Comparison of ENCODE assay signal across 8 mouse cellular contexts in genomic region chr16:4683581-4684456, GRCm38 (mm10). TPM values are rescaled to one million over a fixed set of nuclear protein-coding genes. Genes with fewer than 3 reads are reported as not detected.
DNase-seq lines count a peak whose midpoint lies in the region; ATAC-seq and TF ChIP-seq lines count a peak whose summit lies in the region.

No protein-coding gene starts in this region.

- peak overlapping the region; percentile 94 for H3K4me3 ChIP-seq in hindbrain, embryonic 13.5 days

- CTCF ChIA-PET in Patski (lab: Charles Lee) = interaction anchor here (1.2 to 2.2 kb wide), 2 partner anchors 16 to 29 kb away, joined by 3 to 12 read pairs; no protein-coding TSS in a partner anchor

- no peak for TF ChIP-seq CTCF in Patski (IDR thresholded peaks at IDR 0.05)

- H3K27me3 ChIP-seq in Patski = no peaks in the 10 kb centered on the region
- no peaks in the 10 kb centered on the region for H3K27me3 ChIP-seq in hindbrain, embryonic 13.5 days

- no peaks in the 10 kb centered on the region for H3K9me3 ChIP-seq in hindbrain, embryonic 13.5 days

- peak overlapping the region; percentile 78 for H3K27ac ChIP-seq in hindbrain, embryonic 13.5 days

- DNase-seq in Patski (ENCODE audit: low read depth, low spot score) = peak; percentile 83
- peak; percentile 99 for DNase-seq in cerebellum, postnatal 14 days
- peak; percentile 88 to 94 for DNase-seq in frontal cortex, postnatal 14 days (ENCODE audit: low spot score in 2 of 2)
- peak; percentile 98 for DNase-seq in layer of hippocampus, postnatal 25 days (ENCODE audit: extremely low spot score in 1 of 2, low spot score in 1 of 2)
- DNase-seq in lung, postnatal 25 days (ENCODE audit: low spot score) = peak; percentile 94
- DNase-seq in retina, embryonic 14.5 days (ENCODE audit: low spot score) = peak; percentile 98
- DNase-seq in thymus, postnatal 4 days = peak; percentile 99

- H3K4me1 ChIP-seq in hindbrain, embryonic 13.5 days (replicated peaks) = peaks cover 25% of the 10 kb centered on the region

- POLR2A ChIA-PET in Patski (lab: Charles Lee) = no interaction called here

- in situ Hi-C loops in Patski (cut with MboI; ENCODE audit: low pct_unique_long_range_greater_than_20kb) = loop anchor here (25.0 kb wide), 1 partner anchor 453 kb away; the partner anchor contains the start of genes Ppl and Sec14l5

- H3K4me2 ChIP-seq in hindbrain, embryonic 13.5 days = peak overlapping the region; percentile 93

- WGBS in hindbrain, embryonic 13.5 days = under 1% methylated on average over 54 of the region's 54 CpGs

- H3K36me3 ChIP-seq in hindbrain, embryonic 13.5 days = peaks cover 15% of the 10 kb centered on the region

- peak overlapping the region; percentile 95 for H3K9ac ChIP-seq in hindbrain, embryonic 13.5 days

- ATAC-seq in Patski = peak; percentile 79
- peak; percentile 87 for ATAC-seq in hindbrain, embryonic 13.5 days (ENCODE audit: low FRiP score)

RNA-seq across cellular contexts. Expression of gene Coro7, which starts 4.2 kb away (rescaled TPM):
- 28.4 TPM for polyA plus RNA-seq in Patski (2021)
- 29.1 and 30.7 TPM in 2 replicates for polyA plus RNA-seq in hindbrain, embryonic 13.5 days (2015; fragmentation: Nextera tagmentation; extraction: Ambion mirVana)
- total RNA-seq in layer of hippocampus, postnatal 25 days (2021) = 10 to 100 TPM; 78.6 to 96.5 TPM

RNA-seq across cellular contexts. Expression of gene Nmral1, which starts 35.3 kb away (rescaled TPM):
- polyA plus RNA-seq in Patski (2021) = 30.9 TPM
- polyA plus RNA-seq in hindbrain, embryonic 13.5 days (2015; fragmentation: Nextera tagmentation; extraction: Ambion mirVana) = 65.1 and 71.7 TPM in 2 replicates
- total RNA-seq in layer of hippocampus, postnatal 25 days (2021) = 10 to 100 TPM; 16.0 to 17.7 TPM

RNA-seq across cellular contexts. Expression of gene Hmox2, which starts 42.3 kb away (rescaled TPM):
- 104 TPM for polyA plus RNA-seq in Patski (2021)
- 94.6 and 96.7 TPM in 2 replicates for polyA plus RNA-seq in hindbrain, embryonic 13.5 days (2015; fragmentation: Nextera tagmentation; extraction: Ambion mirVana)
- total RNA-seq in layer of hippocampus, postnatal 25 days (2021) = 10 to 100 TPM; 87.7 to 98.0 TPM

RNA-seq across cellular contexts. Expression of gene Dnaja3, which starts 44.0 kb away (rescaled TPM):
- 84.4 TPM for polyA plus RNA-seq in Patski (2021)
- 52.7 and 54.8 TPM in 2 replicates for polyA plus RNA-seq in hindbrain, embryonic 13.5 days (2015; fragmentation: Nextera tagmentation; extraction: Ambion mirVana)
- 10 to 100 TPM; 62.5 to 71.8 TPM for total RNA-seq in layer of hippocampus, postnatal 25 days (2021)

RNA-seq across cellular contexts. Expression of gene Vasn, which starts 44.1 kb away (rescaled TPM):
- polyA plus RNA-seq in Patski (2021) = 74.5 TPM
- polyA plus RNA-seq in hindbrain, embryonic 13.5 days (2015; fragmentation: Nextera tagmentation; extraction: Ambion mirVana) = 6.3 and 7.3 TPM in 2 replicates
- 1 to 10 TPM; 6.0 TPM for total RNA-seq in layer of hippocampus, postnatal 25 days (2021)

Comparison
In these comparisons a context has a peak if more than half of its experiments do, and no peak if none do; other contexts are left out.
1. Peak in every context shown above with its lines: DNase-seq, ATAC-seq, H3K4me3 ChIP-seq and H3K27ac ChIP-seq.